Mouse (Mus musculus) gastrocnemius, adult 8-10 months (tissue): Measurements from ENCODE around the gene Rprd1b. TPM values are rescaled to one million over a fixed set of nuclear protein-coding genes. Genes with fewer than 3 reads are reported as not detected.

Source experiments
- DNase-seq, 2 experiments: peaks; one replicate each; pipeline ENCODE4 v3.0.0; 2022; ENCODE audit warnings: low spot score in 2 of 2
- total RNA-seq, 4 experiments: library from RNA; stranded (reverse); gene quantifications; 2 replicates each; pipeline ENCODE4 v1.2.4; 2022

The Rprd1b gene
- total RNA-seq, 4 experiments from 2014 or later: 23.0 to 42.6 (median 26.4) TPM

DNA sequence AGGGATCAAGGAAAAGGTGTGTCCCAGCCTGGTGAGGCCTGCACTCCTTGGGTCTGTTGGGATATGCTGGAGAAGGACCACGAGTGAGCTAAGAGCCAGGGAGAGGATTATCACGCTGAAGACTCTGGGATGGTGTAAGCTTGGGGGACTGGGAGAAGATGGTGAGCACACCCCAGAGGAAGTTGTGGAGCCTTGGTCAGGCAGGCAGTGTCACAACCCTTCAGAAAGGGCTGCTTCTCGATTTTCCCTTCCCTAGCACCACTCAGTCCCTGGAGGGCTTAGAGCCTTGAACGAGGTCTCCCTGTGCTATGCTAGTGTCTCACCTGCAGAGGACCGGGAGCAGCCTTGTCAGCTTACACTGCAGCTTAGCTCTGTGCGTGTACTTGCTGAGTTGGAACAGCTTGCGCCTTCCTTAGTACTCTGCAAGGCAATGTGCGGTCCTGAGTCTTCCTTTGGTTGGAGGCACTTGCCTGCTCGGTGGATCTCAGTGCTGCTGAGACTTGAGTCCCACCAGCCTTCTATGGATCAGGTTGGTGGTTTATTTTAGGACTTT is 51.6 kb downstream of the Rprd1b start:
- DNase-seq: no peak

DNA sequence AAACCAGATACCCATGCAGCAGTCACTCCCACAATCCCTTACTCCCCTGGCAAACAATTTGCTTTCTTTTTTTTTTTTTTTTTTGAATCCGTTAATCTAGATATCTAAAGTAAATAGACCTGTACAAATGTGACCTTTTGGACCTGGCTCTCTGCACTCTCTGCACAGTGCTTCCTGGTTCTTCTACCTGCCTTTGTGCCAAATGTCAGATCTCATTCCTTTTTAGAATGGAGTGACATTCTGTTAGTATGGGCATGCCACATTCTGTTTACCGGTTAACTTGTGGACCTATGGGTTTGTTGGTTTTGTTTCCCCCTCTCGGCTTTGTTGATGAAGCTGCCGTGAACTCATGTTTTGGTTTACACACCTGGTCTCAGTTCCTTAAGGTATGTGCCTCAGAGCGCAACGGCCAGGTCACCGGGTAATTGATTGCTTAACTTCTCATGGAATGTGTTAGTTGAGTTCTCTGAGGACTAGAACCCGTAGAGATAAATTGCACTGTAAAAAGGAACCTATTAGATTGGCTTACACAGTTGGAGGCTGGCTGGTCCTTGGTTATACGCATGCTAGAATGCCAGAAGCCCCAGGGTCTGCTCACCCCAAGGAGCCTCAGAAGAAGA is 52.4 kb downstream of the Rprd1b start:
- no peak for DNase-seq

DNA sequence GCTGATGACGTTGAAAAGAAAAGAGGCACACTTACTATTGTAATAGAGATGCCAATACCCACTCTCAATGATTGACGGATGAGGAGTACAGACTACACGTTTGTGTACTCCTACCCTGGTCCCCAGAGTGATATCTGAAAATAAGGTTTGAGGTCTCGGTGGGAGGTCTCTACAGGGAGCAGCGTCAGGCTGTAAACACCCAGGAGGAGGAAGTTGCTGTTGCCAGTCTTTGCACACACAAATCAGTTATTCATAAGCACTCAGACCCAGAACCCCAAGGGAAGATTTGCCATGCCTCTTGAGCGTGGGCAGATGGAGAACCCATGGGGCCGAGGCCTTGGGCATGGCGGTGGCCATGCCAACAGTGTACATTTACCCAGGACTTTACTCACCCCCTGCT is 56.2 kb downstream of the Rprd1b start:
- DNase-seq: no peak

DNA sequence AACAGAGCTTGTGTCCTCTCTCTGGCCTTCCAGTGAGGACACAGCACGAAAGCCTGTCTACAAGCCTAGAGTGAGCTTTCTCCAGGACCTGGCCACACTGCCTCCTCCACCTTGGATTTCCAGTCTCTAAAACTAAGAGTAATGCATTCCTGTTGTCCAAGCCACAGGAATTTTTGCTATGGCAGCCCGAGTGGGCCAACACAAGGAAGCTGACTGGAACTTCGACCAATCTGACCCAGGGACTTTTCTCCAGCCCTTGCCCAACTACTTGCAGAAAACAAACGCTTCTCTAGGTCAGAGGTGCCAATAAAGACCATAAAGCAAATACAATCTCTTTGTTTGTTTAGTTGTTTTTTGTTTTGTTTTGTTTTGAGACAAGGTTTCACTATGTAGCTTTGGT is 61.8 kb downstream of the Rprd1b start:
- DNase-seq: no peak

DNA sequence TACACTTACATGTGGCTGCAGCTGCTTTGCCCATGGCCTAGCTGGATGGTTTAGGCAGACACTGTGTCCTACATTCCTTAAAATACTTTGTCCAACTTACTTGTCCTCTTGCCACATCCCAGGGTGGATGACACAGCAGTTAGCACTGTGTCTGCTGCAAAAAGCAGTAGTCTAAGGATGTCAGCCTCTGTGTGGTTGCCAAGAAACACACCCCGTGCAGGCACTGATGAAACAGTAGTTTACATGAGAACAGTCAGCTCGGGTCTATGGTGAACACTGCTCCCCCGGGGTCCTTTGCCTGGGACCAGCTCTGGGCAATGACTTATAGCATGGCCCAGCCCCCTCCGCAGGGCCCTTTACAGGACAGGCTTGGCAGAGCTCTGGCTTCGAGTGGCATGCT is 65.0 kb downstream of the Rprd1b start:
- DNase-seq: peak in 1 of 2 experiments; percentile 32

DNA sequence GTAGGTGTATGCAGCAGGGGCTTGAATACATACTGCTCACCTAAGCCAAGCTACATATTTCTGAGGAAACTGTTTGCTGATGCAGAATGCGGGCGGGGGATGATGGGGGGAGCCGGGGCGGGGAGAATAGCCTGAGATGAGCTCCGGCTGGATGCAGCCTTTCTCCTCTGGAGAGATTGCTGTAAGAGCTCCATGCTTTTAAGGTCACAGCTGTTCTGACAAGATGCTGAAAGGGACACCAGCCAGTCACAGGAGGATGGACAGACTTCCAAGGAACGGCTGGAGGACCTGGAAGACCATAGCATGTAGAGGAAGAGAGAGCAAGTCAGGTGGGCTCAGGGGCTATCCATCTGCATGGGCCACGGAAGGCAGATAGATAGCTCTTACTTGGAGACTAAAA is 66.0 kb downstream of the Rprd1b start:
- no peak for DNase-seq

DNA sequence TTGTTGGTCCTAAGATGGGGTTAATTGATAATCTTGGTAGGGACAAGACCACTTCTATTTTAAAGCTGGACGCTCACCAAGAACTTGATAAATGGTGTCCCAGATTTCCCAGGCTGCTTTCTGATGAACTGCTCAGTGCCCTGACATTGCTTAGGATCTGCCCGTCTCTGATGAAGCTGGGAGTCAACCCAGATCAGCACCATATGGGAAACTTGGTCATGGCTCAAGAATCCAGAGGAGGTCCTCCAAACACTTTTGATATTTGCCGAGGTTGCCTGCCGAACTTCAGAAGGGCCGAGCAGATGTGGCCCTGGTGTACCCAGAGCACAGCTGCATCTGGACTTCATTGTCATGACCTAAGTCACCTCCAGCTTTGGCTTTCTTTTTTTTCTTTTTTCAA is 66.5 kb downstream of the Rprd1b start:
- DNase-seq: no peak

DNA sequence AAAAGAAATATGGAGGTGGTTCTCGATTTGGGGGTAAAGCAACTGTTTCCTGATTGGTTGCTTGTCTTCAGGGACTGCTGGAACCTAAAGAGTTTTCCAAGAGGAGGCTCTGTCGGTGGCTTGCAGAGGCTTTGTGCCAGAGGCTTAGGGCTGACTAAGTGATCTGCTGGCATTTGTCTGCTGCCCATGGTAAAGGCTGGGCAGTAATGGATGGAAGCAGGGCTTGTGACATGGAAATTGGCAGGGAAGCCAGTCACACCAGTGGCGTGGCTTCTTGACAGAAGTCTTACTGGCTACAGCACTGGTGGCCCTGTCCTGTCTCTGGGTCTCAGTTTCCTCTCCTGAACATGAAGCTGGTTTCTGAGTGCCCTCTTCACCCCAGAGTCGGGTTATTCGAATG is 68.8 kb downstream of the Rprd1b start:
- DNase-seq: no peak

DNA sequence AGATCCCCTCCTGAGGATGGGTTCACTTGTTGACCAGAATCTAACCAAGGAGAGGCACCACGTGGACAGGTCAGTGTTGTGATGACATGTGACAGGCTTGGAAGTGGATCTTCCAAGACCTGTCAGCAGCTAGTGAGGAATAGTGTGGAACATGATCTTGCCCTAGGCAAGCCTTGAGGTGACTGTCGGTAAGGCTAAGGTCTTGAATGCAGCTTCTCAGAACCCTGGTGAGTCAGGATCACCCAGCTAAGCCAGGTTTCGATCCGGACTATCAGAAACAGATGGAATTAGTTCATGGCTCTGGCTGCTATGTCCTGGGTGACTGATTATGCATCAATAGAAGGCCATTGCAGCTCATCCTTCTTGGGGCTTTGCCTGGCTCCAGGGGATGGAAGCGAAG is 70.4 kb downstream of the Rprd1b start:
- no peak for DNase-seq

DNA sequence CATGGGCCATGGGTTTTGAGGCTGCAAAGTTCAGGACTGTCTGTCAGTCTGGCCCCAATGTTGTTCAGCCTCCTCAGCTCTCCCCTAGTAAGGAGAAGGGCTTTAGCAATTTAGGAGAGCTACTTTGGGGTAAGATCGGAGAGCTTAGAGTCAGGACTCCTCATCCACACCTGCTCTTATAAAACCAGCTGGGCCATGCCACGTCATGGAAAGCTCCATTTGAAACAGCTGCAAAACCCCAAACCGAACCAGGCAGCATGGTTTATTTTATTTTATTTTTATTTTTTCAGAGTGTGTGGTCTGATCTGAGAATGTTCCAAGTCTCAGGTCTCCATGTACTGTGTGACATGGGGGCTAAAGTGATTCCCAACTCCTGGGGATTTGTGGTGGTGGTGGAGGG is 71.2 kb downstream of the Rprd1b start:
- no peak for DNase-seq

DNA sequence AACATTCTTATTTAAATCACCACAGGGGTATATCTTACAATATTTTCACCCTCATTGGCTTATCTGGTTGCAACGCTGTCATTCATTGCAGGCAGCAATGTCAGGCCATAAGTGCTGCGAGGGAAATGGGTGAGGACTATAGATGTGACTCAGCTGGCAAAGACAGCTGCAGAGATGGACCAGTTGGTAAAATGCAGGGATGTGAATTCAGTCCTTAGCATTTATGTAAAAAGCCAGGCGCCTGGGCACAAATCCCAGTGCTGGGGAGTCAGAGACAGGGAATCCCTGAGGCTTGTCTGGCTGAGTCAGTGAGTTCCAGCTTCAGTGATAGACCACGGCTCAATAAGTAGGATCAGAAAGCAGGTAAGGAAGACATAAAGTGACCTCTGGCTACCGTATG is 73.5 kb downstream of the Rprd1b start:
- DNase-seq: no peak

DNA sequence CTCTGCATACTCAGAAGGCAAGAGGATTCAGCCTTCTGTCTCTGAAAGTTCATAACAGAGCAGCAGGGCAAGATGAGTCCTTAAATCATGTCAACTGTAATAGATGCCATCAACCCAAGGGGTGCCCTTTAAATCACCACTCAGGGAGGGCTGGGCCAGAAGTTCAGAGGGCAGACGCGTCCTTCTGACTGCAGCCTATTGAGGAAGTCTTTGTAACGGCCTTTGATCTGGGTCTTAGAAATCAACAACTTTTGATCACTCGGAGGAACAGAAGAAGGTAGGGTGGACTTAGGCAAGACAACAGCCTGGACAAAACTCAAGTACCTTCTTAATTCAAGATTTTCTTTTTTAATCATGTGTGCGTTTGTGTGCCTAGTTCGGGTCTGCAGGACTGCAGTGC is 76.7 kb downstream of the Rprd1b start:
- no peak for DNase-seq

DNA sequence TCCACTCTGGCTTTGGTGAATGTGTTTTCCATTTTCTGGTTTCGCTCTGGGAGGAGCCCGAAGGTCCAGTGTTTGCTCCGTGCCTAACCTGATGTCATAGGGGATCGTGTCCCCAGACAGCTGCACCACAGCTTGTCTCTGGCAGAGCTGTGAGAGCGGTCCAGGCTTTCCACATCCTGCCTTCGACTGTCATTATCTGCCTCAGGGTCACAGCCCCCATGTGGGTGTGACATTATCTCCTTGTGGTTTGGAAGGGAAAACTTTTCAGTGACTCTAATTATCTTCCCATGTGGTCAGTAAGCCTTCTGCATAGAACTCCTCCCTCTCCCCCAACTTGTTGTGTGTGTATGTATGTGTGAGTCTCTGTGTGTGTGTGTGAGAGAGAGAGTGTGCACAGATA is 77.3 kb downstream of the Rprd1b start:
- DNase-seq: no peak

DNA sequence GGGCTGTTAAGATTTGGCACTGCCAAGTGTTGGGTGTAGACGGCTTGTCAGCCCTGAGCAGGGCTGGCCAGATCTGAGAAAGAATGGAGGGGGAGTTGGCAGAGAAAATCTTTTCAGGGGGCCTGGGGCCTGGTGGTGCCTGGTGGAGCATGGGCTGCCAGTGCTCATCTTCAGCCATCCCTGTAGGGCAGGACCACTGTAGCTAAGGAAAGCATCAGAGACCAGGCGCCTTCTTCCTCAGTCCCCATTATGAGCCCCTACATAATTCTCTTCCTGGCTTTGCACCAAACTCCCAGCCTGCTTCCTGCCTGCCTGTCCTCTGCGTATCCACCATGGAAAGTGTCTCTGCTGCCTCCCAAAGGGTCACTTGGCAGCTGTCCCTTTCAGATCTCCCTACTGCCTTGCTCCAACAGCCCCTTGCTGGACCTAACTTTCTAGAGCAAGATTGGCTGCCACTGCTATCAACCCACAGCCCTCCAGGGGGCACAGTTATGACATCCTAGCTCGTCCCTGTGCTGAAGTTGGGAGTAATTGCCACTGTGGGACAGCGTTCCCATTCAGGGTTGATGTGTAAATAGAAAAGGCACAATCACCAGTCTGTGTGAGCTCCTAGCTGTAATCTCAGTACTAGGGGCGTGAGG is 78.8 kb downstream of the Rprd1b start:
- no peak for DNase-seq

DNA sequence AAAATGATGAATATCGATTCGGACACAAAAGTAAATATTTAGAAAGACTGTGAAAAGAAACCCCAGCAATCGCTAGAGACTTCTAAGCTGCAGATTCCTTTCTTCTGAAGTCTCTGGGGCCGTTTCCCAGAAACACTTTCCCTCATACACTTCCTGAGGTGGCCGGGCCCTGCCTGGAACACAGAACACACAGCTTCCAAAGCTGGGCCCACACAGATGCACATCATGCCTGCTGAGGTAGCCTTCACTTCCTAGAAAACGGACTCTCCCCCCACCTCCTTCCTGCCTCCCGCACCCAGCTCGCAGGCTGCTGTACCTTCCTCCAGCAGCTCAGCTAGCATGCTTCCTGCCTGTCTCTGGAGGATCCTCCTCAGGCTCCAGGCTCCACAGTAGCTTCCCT is 81.2 kb downstream of the Rprd1b start:
- no peak for DNase-seq

DNA sequence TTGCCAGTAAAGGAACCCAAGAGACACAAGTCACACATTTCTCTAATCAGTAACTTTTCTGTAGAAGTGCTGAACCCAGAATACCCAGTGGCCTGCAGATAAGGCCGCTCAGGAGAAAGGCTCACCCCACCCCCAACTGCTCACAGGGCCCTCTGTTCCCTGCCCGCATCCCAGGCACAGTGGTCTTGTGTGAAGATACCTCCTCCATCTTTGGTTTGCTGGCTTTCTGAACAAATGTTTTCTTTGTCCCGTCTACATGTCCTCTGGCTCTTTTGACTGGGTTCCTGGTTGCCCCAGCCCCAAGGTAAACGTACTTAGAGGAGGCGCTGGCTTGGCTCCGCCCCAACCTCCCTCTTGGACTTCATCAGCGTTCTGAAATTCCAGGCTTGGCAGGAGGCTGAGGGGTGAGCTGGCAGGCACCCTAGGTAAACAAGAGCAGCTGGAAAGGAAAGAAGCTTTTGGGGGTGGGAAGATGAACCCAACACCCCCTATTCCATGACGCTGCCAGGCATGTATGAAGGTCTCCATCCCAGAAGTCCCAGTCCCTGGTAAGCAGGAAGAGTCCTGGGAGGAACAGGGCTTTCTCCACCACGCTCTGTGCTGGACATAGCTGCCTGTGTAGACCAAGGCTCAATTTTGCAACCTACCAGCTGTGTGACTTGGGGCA is 85.4 kb downstream of the Rprd1b start:
- DNase-seq: peak in 1 of 2 experiments; percentile 70

DNA sequence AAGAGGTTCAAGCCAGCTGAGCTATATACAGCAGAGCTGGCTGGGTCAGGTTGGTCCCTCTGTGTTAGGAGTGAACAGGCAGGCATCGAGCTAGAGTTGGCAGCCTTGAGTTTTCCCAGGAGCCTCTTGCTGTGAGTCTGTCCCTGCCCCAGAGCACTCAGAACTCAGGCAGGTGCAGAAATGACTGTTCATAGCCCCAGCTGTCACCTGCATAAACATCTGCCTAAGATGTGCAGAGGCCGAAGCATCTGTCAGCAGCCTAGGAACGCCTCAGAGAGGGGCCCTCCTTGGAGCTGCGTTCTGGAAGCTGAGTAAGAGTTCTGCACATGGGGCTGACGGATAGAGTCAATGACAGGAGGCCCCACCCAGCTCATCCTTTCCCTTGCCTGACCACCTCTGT is 86.6 kb downstream of the Rprd1b start:
- DNase-seq: no peak

DNA sequence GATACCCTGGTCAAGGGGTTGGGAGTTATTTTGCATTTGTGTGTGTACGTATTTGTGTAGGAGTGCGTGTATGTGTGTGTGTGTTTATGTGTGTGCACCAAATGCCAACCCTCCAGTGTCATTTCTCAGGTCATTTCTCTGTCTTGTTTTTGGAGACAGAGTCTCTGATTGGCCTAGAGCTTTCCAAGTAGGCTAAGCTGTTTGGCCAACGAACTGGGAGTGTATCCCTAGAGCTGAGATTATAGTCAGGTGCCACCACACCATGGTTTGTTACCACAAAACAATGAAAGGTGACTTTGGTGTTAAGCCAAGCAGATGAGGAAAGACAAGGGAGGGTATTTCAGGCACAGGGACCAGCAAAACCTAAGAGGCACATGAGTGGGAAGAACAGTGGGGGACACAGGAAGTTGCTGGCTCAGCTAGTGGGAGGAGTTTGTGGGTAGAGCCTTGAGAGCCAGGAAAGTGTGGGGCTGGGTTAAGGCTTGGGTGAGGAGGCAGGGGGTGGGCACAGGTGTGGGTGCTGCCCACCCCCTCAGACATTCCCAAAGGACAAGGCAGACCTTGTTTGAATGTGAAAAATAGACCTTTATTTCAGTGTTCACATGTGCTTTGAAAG is 87.6 kb downstream of the Rprd1b start:
- no peak for DNase-seq

DNA sequence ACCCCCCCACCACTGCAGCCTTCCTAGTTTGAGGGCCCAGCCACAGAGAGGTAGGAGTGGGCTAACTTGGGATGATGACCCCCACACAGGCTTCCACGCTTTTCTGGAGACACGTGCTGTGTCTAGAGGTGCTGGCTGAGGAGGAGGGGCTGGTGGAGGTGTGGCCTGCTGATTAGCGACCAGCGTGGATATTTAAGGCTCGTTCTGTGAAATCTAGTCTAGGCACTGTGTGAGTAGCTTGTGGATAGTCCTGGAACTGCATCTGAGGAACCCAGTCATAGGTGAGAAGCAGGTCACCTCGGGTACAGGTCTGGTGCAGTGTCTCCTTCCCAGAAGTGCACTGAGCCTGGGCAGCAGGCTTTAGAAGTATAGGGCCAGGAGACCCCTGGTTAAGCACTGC is 88.4 kb downstream of the Rprd1b start:
- no peak for DNase-seq

DNA sequence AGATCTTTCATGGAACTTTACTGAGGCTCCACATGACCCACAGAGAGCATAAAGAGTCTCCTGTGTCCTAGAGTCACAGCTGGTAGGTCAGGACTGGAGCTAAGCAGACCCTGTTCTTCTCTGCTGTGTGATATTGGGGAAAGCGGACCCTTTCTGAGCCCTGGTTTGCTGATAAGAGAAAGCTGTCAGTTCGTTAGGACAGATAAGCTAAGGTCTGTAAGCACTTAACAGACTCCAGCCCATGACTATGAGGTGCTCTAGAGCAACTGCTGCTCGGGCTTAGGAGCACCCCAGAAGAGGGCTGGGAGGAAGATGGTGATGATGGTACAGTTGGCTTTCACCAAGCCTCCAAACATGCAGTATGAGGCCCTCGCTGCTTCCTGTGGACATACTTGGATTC is 90.8 kb downstream of the Rprd1b start:
- no peak for DNase-seq

DNA sequence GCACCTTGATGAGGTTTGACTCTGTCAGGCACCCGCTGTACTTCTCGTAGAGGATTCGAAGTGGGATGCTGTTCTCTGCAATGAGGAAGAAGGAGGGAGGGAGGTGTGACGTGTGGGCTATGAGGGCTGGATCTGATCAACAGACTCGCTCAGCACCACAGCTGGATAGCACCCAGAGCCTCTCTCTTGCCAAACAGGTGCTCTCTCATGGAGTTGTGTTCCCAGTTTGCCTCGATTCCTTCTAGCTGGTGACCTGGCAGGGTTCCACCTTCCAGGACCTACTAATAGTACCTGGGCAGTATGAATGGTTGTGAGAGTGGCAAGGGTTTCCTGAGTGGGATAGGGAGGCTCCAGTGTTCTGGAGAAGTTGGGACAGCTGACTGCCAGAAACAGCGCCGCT is 91.9 kb downstream of the Rprd1b start:
- DNase-seq: no peak

DNA sequence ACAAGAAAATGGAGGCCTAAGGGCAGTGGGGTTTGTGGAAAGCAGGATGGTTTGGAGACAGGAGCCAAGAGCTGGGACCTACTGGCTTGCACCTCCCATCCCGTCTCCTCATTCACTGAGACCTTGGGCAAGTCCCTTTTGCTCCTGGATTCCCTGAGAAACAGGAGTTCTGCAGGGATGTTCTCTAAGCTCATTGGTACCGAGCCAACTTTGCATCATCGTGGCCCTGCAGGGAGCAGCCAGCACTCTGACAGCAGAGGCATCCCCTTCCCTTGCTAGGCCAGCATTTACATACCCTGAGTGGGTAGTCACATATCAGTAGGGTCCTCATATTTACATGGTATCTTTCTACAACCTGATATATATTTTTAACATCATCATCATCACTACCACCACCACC is 92.6 kb downstream of the Rprd1b start:
- no peak for DNase-seq
